9 mouse cellular contexts compared by ENCODE assay signal in the genomic region with DNA sequence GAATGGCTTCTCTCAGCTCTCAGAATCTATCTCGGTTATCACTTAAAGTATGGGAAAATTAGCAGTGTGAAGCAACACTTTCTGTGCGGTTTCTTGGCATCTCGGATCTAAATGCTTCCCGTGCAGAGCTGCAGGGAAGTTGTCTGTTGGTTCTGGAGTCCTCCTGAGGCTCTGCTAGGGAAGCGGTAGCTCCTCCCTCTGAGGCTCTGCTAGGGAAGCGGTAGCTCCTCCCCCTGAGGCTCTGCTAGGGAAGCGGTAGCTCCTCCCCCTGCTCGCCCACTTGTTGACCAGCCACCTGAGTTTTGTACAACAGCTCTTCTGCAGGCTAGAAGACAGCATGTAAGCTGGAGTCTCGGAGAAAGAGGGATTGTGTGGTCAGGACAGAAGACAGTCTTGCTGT. TPM values are rescaled to one million over a fixed set of nuclear protein-coding genes. Genes with fewer than 3 reads are reported as not detected.
DNase-seq lines count a peak whose midpoint lies in the region; ATAC-seq lines count a peak whose summit lies in the region.
"Had no signal": no experiment of that assay in that cellular context is flagged by ENCODE, and none has a peak within 500 bp of the region (broad histone marks: within the 10 kb centered on the region; RNA-seq: fewer than 3 reads in every experiment).

No protein-coding gene starts in this region.

- no peak for DNase-seq in frontal cortex, adult 2 months (ENCODE audit: extremely low spot score in 1 of 2, low spot score in 1 of 2)
- peak; percentile 23 for DNase-seq in kidney, adult 11 months
- peak; percentile 75 for DNase-seq in yolk sac, embryonic 10.5 days (ENCODE audit: low spot score)
- no peak for DNase-seq in cerebellum, postnatal 4 days (ENCODE audit: low spot score in 2 of 2)
- no peak for DNase-seq in thymus, postnatal 14 days

- 0 out of 2 replicates have a peak, but pooled peaks have one; percentile 31 for ATAC-seq in frontal cortex, adult (ENCODE audit: low TSS enrichment)
- peak; percentile 52; the same call in 1 of the 2 replicates for ATAC-seq in erythroblast, adult 5-6 weeks (replicated peaks; ENCODE audit: low FRiP score, poor library complexity, severe bottlenecking)
- peak; percentile 75; the same call in 1 of the 2 replicates for ATAC-seq in lung, embryonic 15.5 days (ENCODE audit: borderline replicate concordance, extremely low read depth, low FRiP score, low TSS enrichment)

- no peak overlapping the region for H3K9ac ChIP-seq in lung, embryonic 15.5 days

- H3K9me3 ChIP-seq in lung, embryonic 15.5 days: no peaks in the 10 kb centered on the region

- no peaks in the 10 kb centered on the region for H3K36me3 ChIP-seq in lung, embryonic 15.5 days

- no peak overlapping the region for H3K27ac ChIP-seq in lung, embryonic 15.5 days

- H3K27me3 ChIP-seq in lung, embryonic 15.5 days: no peaks in the 10 kb centered on the region
- H3K27me3 ChIP-seq: CH12.LX had no signal

- 18% methylated on average over 9 of the region's 9 CpGs for WGBS in lung, embryonic 15.5 days

- H3K4me3 ChIP-seq in lung, embryonic 15.5 days: no peak overlapping the region

- no peak overlapping the region for H3K4me2 ChIP-seq in lung, embryonic 15.5 days

- peaks cover 9% of the 10 kb centered on the region for H3K4me1 ChIP-seq in lung, embryonic 15.5 days

RNA-seq across cellular contexts. Expression of a gene that starts 20.9 kb away (rescaled TPM):
- polyA plus RNA-seq in frontal cortex, adult 2 months (2012; rRNA removed): 85.9 and 95.8 TPM in 2 replicates
- total RNA-seq in erythroblast, adult 5-6 weeks (2015; ENCODE audit: low replicate concordance): 2.1 and 8.2 TPM in 2 replicates
- 5.8 and 5.9 TPM in 2 replicates for total RNA-seq in erythroblast, adult 5-6 weeks (2017; ENCODE audit: low replicate concordance)
- 28.0 and 30.8 TPM in 2 replicates for polyA plus RNA-seq in lung, embryonic 15.5 days (2015; fragmentation: Nextera tagmentation; extraction: Ambion mirVana)

Comparison
In these comparisons a context has a peak if more than half of its experiments do, and no peak if none do; other contexts are left out.
1. DNase-seq: peak in kidney, adult 11 months (single experiment) and yolk sac, embryonic 10.5 days (single experiment); none in frontal cortex, adult 2 months (0 of 2), cerebellum, postnatal 4 days (0 of 2) and thymus, postnatal 14 days (single experiment).
2. Peak in every context shown above with its lines, with median percentiles within 50 percentile points of each other: ATAC-seq.